Mouse (Mus musculus) heart, embryonic 15.5 days (tissue): Measurements from ENCODE around the gene Ubac2. TPM values are rescaled to one million over a fixed set of nuclear protein-coding genes. Genes with fewer than 3 reads are reported as not detected.

Experiments
- ATAC-seq: fragments of 200-750 bp; cut with Nextera tagmentation; replicated peaks from 2 replicates; pipeline ENCODE4 v1.8.0; 2017; ENCODE audit warnings: low read depth, moderate TSS enrichment; ENCODE audit not compliant: insufficient number of reproducible peaks, insufficient read depth, low FRiP score
- H3K27ac ChIP-seq: fragments of 300-500 bp; sonication (generic); 2 replicates; pipeline ENCODE4 v1.5.1; 2015; ENCODE audit warnings: mild to moderate bottlenecking, inconsistent platforms
- H3K27me3 ChIP-seq: fragments of 300-500 bp; sonication (generic); 2 replicates; pipeline ENCODE4 v1.6.1; 2015; ENCODE audit warnings: inconsistent platforms
- H3K36me3 ChIP-seq: fragments of 300-500 bp; sonication (generic); 2 replicates; pipeline ENCODE4 v1.6.1; 2015; ENCODE audit warnings: mild to moderate bottlenecking, inconsistent platforms
- H3K4me1 ChIP-seq: fragments of 300-500 bp; sonication (generic); replicated peaks from 2 replicates; pipeline ENCODE4 v1.6.1; 2015; ENCODE audit warnings: inconsistent platforms
- H3K4me2 ChIP-seq: fragments of 300-500 bp; sonication (generic); 2 replicates; pipeline ENCODE4 v1.6.1; 2015; ENCODE audit warnings: inconsistent platforms, mild to moderate bottlenecking, moderate library complexity
- H3K4me3 ChIP-seq: fragments of 300-500 bp; sonication (generic); 2 replicates; pipeline ENCODE4 v1.5.1; 2015; ENCODE audit warnings: mild to moderate bottlenecking, inconsistent platforms
- H3K9ac ChIP-seq: fragments of 300-500 bp; sonication (generic); 2 replicates; pipeline ENCODE4 v1.6.1; 2015; ENCODE audit warnings: mild to moderate bottlenecking, inconsistent platforms
- H3K9me3 ChIP-seq: fragments of 300-500 bp; sonication (generic); replicated peaks from 2 replicates; pipeline ENCODE4 v1.6.1; 2016; ENCODE audit warnings: inconsistent platforms
- WGBS: fragments of 180-500 bp; shearing (Covaris S2); methylation state at CpG from one replicate; pipeline ENCODE4 v1.1.7; 2015; ENCODE audit warnings: mixed read lengths; 5-methylcytosine and 5-hydroxymethylcytosine counted together
- polyA plus RNA-seq: library from polyadenylated mRNA; unstranded; fragments of >200 nt; fragmentation: Nextera tagmentation; extraction: Ambion mirVana; gene quantifications from 2 replicates; pipeline ENCODE4 v1.2.1, GENCODE M21; 2015

Ubac2 gene
- polyA plus RNA-seq, 1 experiment from 2014 or later, result 42.4 TPM

GRCm38 (mm10) chr14:121895316-121895715 is 16.9 kb downstream of the Ubac2 start:
- Histone ChIP-seq H3K36me3 (no peaks in the 10 kb centered on the region), H3K9ac (no peak overlapping the region), H3K9me3 (no peaks in the 10 kb centered on the region), H3K27ac (no peak overlapping the region), H3K4me3 (no peak overlapping the region), H3K4me1 (peaks cover 13% of the 10 kb centered on the region), H3K27me3 (no peaks in the 10 kb centered on the region), H3K4me2 (no peak overlapping the region)
- no peak for ATAC-seq
- 78% methylated on average over 4 of the region's 4 CpGs for WGBS

- Histone ChIP-seq H3K4me1 (peaks cover 13% of the 10 kb centered on the region), H3K36me3 (no peaks in the 10 kb centered on the region), H3K9ac (no peak overlapping the region), H3K4me3 (no peak overlapping the region), H3K9me3 (no peaks in the 10 kb centered on the region), H3K27me3 (no peaks in the 10 kb centered on the region), H3K27ac (no peak overlapping the region), H3K4me2 (no peak overlapping the region)
- ATAC-seq, result no peak
- WGBS, result 61% methylated on average over 6 of the region's 6 CpGs
Measured at GRCm38 (mm10) chr14:121896126-121897090, 18.0 kb downstream of the Ubac2 start.

- no peak overlapping the region for H3K4me2 ChIP-seq
- H3K9ac ChIP-seq, result no peak overlapping the region
- WGBS, result 79% methylated on average over 2 of the region's 2 CpGs
- H3K9me3 ChIP-seq, result no peaks in the 10 kb centered on the region
- H3K27ac ChIP-seq, result no peak overlapping the region
- peaks cover 13% of the 10 kb centered on the region for H3K4me1 ChIP-seq
- H3K36me3 ChIP-seq, result no peaks in the 10 kb centered on the region
- no peak for ATAC-seq
- H3K27me3 ChIP-seq, result no peaks in the 10 kb centered on the region
- H3K4me3 ChIP-seq, result no peak overlapping the region
Measured at GRCm38 (mm10) chr14:121897773-121898172, 19.4 kb downstream of the Ubac2 start.

GRCm38 (mm10) chr14:121898509-121898908 is 20.1 kb downstream of the Ubac2 start:
- H3K27me3 ChIP-seq, result no peaks in the 10 kb centered on the region
- H3K4me3 ChIP-seq, result no peak overlapping the region
- H3K9me3 ChIP-seq, result no peaks in the 10 kb centered on the region
- H3K4me2 ChIP-seq, result no peak overlapping the region
- ATAC-seq, result no peak
- no peaks in the 10 kb centered on the region for H3K36me3 ChIP-seq
- H3K27ac ChIP-seq, result no peak overlapping the region
- WGBS, result 79% methylated on average over 11 of the region's 11 CpGs
- H3K4me1 ChIP-seq, result peaks cover 11% of the 10 kb centered on the region
- H3K9ac ChIP-seq, result no peak overlapping the region

- Histone ChIP-seq H3K27ac (no peak overlapping the region), H3K27me3 (no peaks in the 10 kb centered on the region), H3K4me2 (no peak overlapping the region), H3K9me3 (no peaks in the 10 kb centered on the region), H3K36me3 (no peaks in the 10 kb centered on the region), H3K4me3 (no peak overlapping the region), H3K4me1 (peaks cover 10% of the 10 kb centered on the region), H3K9ac (no peak overlapping the region)
- WGBS, result 34% methylated on average over 3 of the region's 3 CpGs
- ATAC-seq, result no peak
Measured at GRCm38 (mm10) chr14:121899071-121899470, 20.7 kb downstream of the Ubac2 start.

- no peak for ATAC-seq
- H3K36me3 ChIP-seq, result no peaks in the 10 kb centered on the region; the same call in 1 of the 2 replicates
- no peak overlapping the region for H3K4me3 ChIP-seq
- peaks cover 17% of the 10 kb centered on the region for H3K4me1 ChIP-seq
- no peak overlapping the region for H3K9ac ChIP-seq
- H3K4me2 ChIP-seq, result no peak overlapping the region
- no peaks in the 10 kb centered on the region for H3K27me3 ChIP-seq
- no peaks in the 10 kb centered on the region for H3K9me3 ChIP-seq
- H3K27ac ChIP-seq, result no peak overlapping the region
- 64% methylated on average over 6 of the region's 6 CpGs for WGBS
Measured at GRCm38 (mm10) chr14:121901511-121901910, 23.1 kb downstream of the Ubac2 start.

- no peak for ATAC-seq
- Histone ChIP-seq H3K27me3 (no peaks in the 10 kb centered on the region), H3K4me3 (no peak overlapping the region), H3K9ac (no peak overlapping the region), H3K4me2 (no peak overlapping the region), H3K9me3 (no peaks in the 10 kb centered on the region), H3K4me1 (peaks cover 17% of the 10 kb centered on the region), H3K36me3 (peaks cover 15% of the 10 kb centered on the region; the same call in 1 of the 2 replicates), H3K27ac (peak overlapping the region; percentile 17; the same call in 1 of the 2 replicates)
- 81% methylated on average over 7 of the region's 7 CpGs for WGBS
Measured at GRCm38 (mm10) chr14:121903381-121903876, 25.0 kb downstream of the Ubac2 start.

- no peak overlapping the region for H3K27ac ChIP-seq
- no peaks in the 10 kb centered on the region for H3K9me3 ChIP-seq
- no peak overlapping the region for H3K4me3 ChIP-seq
- ATAC-seq, result no peak
- H3K4me1 ChIP-seq, result peaks cover 10% of the 10 kb centered on the region
- H3K4me2 ChIP-seq, result no peak overlapping the region
- no peak overlapping the region for H3K9ac ChIP-seq
- H3K27me3 ChIP-seq, result no peaks in the 10 kb centered on the region
- WGBS, result 20% methylated on average over 3 of the region's 3 CpGs
- H3K36me3 ChIP-seq, result peaks cover 22% of the 10 kb centered on the region; the same call in 1 of the 2 replicates
Measured at GRCm38 (mm10) chr14:121904754-121905153, 26.3 kb downstream of the Ubac2 start.

GRCm38 (mm10) chr14:121906341-121906991 is 28.0 kb downstream of the Ubac2 start:
- peaks cover 10% of the 10 kb centered on the region for H3K4me1 ChIP-seq
- H3K4me2 ChIP-seq, result no peak overlapping the region
- H3K36me3 ChIP-seq, result peaks cover 22% of the 10 kb centered on the region; the same call in 1 of the 2 replicates
- no peak overlapping the region for H3K9ac ChIP-seq
- H3K27ac ChIP-seq, result no peak overlapping the region
- no peaks in the 10 kb centered on the region for H3K9me3 ChIP-seq
- H3K27me3 ChIP-seq, result no peaks in the 10 kb centered on the region
- no peak overlapping the region for H3K4me3 ChIP-seq
- ATAC-seq, result no peak
- WGBS, result 73% methylated on average over 8 of the region's 8 CpGs

GRCm38 (mm10) chr14:121906992-121907681 is 28.7 kb downstream of the Ubac2 start:
- H3K4me3 ChIP-seq, result no peak overlapping the region
- H3K36me3 ChIP-seq, result peaks cover 24% of the 10 kb centered on the region; the same call in 1 of the 2 replicates
- 86% methylated on average over 11 of the region's 11 CpGs for WGBS
- no peak overlapping the region for H3K27ac ChIP-seq
- no peaks in the 10 kb centered on the region for H3K27me3 ChIP-seq
- H3K4me2 ChIP-seq, result no peak overlapping the region
- no peaks in the 10 kb centered on the region for H3K9me3 ChIP-seq
- H3K4me1 ChIP-seq, result peaks cover 10% of the 10 kb centered on the region
- ATAC-seq, result no peak
- H3K9ac ChIP-seq, result no peak overlapping the region

- H3K36me3 ChIP-seq, result peaks cover 24% of the 10 kb centered on the region; the same call in 1 of the 2 replicates
- no peaks in the 10 kb centered on the region for H3K27me3 ChIP-seq
- ATAC-seq, result no peak
- no peak overlapping the region for H3K9ac ChIP-seq
- no peaks in the 10 kb centered on the region for H3K9me3 ChIP-seq
- WGBS, result 89% methylated on average over 6 of the region's 6 CpGs
- H3K4me3 ChIP-seq, result no peak overlapping the region
- H3K4me2 ChIP-seq, result no peak overlapping the region
- H3K27ac ChIP-seq, result no peak overlapping the region
- H3K4me1 ChIP-seq, result peaks cover 3% of the 10 kb centered on the region
Measured at GRCm38 (mm10) chr14:121909868-121910267, 31.4 kb downstream of the Ubac2 start.
